Mouse (Mus musculus) megakaryocyte, embryonic 14.5 days (primary cell): ENCODE data around the gene D16Ertd472e.

Experiments used
- FLI1 ChIP-seq: IDR thresholded peaks from 2 replicates; pipeline ENCODE4 v1.6.1; 2012; ENCODE audit warnings: low read length, inconsistent platforms, mixed read lengths
- GATA1 ChIP-seq: IDR thresholded peaks from 3 replicates; pipeline ENCODE4 v1.6.1; 2012; ENCODE audit warnings: mixed read lengths, low read length, inconsistent platforms, borderline replicate concordance

GRCm38 (mm10) chr16:78560627-78561026, 15.9 kb downstream of the D16Ertd472e start:
- TF ChIP-seq FLI1 (no peak), GATA1 (no peak)
